Mouse (Mus musculus): ENCODE data around the gene Kif21a.

DNA sequence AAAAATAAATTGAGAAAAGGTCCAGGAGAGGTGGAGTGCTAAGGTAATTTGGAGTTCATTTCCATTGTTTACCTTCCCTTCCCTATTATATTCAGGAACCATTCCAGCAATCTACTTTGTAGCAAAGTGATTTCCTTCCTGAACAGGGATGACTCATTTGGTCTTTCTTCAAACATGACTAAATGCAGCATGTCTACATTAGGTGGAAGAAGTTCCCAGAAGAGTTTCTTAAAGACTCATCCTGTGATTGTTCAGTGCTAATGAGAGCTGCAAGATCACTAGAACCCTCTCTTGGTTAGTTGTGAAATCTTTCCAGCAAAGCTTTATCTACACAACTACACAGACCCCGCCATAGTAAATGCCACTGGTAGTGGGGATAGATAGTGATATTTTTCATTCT is 22.7 kb upstream of the Kif21a start:
- TF ChIP-seq POLR2A (IDR thresholded peaks at IDR 0.05; ENCODE audit: low read depth, low read length), result no peak
- no peak for TF ChIP-seq CTCF (conservative IDR thresholded peaks at IDR 0.05; ENCODE audit: insufficient read depth, insufficient read length, low read depth, low read length)
